Mouse (Mus musculus): ENCODE results near the gene Foxl2. TPM values are rescaled to one million over a fixed set of nuclear protein-coding genes. Genes with fewer than 3 reads are reported as not detected.

The Foxl2 gene
- total RNA-seq (2022) = 1 to 10 TPM in 1 of 4 experiments, under 1 TPM in 3; 0.52 to 1.1 (median 0.83) TPM

GRCm38 (mm10) chr9:98955103-98955715 is at the start of gene Foxl2:
TSS of gene Foxl2 (plus strand) at chr9:98955288.
- DNase-seq (ENCODE audit: low spot score in 2 of 2) = no peak

GRCm38 (mm10) chr9:98920629-98921523 is 34.2 kb upstream of the Foxl2 start:
- no peak for DNase-seq (ENCODE audit: low spot score in 2 of 2)

- no peak for DNase-seq (ENCODE audit: low spot score in 2 of 2)
These were observed 32.0 kb upstream of the Foxl2 start for GRCm38 (mm10) chr9:98923119-98923518.

- no peak for DNase-seq (ENCODE audit: low spot score in 2 of 2)
These were observed 30.9 kb upstream of the Foxl2 start for GRCm38 (mm10) chr9:98924183-98924582.

- no peak for DNase-seq (ENCODE audit: low spot score in 2 of 2)
These were observed 25.6 kb upstream of the Foxl2 start for GRCm38 (mm10) chr9:98929496-98929895.

GRCm38 (mm10) chr9:98932931-98933330 is 22.2 kb upstream of the Foxl2 start:
- no peak for DNase-seq (ENCODE audit: low spot score in 2 of 2)

GRCm38 (mm10) chr9:98935190-98935909 is 19.7 kb upstream of the Foxl2 start:
- no peak for DNase-seq (ENCODE audit: low spot score in 2 of 2)

GRCm38 (mm10) chr9:98939290-98939689 is 15.8 kb upstream of the Foxl2 start:
- DNase-seq (ENCODE audit: low spot score in 2 of 2) = no peak

- no peak for DNase-seq (ENCODE audit: low spot score in 2 of 2)
These were observed 2.7 kb upstream of the Foxl2 start for GRCm38 (mm10) chr9:98952171-98953050.

GRCm38 (mm10) chr9:98953291-98953690 is 1.8 kb upstream of the Foxl2 start:
- no peak for DNase-seq (ENCODE audit: low spot score in 2 of 2)

- no peak for DNase-seq (ENCODE audit: low spot score in 2 of 2)
These were observed 1.3 kb upstream of the Foxl2 start for GRCm38 (mm10) chr9:98953830-98954229.

- DNase-seq (ENCODE audit: low spot score in 2 of 2) = no peak
These were observed 541 bp upstream of the Foxl2 start for GRCm38 (mm10) chr9:98954391-98955102.

- DNase-seq (ENCODE audit: low spot score in 2 of 2) = no peak
These were observed 682 bp downstream of the Foxl2 start for GRCm38 (mm10) chr9:98955716-98956224.

- no peak for DNase-seq (ENCODE audit: low spot score in 2 of 2)
These were observed 1.7 kb downstream of the Foxl2 start for GRCm38 (mm10) chr9:98956591-98957381.

GRCm38 (mm10) chr9:98957751-98958351 is 2.8 kb downstream of the Foxl2 start:
- no peak for DNase-seq (ENCODE audit: low spot score in 2 of 2)

- DNase-seq (ENCODE audit: low spot score in 2 of 2) = no peak
These were observed 3.5 kb downstream of the Foxl2 start for GRCm38 (mm10) chr9:98958628-98959027.

- DNase-seq (ENCODE audit: low spot score in 2 of 2) = no peak
These were observed 4.8 kb downstream of the Foxl2 start for GRCm38 (mm10) chr9:98959851-98960250.

GRCm38 (mm10) chr9:98960348-98960747 is 5.3 kb downstream of the Foxl2 start:
- no peak for DNase-seq (ENCODE audit: low spot score in 2 of 2)

All from layer of hippocampus, adult 8-10 months (tissue).